Comparison of ENCODE assay signal across 10 mouse cellular contexts in genomic region chr1:180956973-180957381, GRCm38 (mm10). TPM values are rescaled to one million over a fixed set of nuclear protein-coding genes. Genes with fewer than 3 reads are reported as not detected.
A peak's percentile ranks its signal among the peaks of the same experiment; 100 is the strongest.
DNase-seq lines count a peak whose midpoint lies in the region; ATAC-seq lines count a peak whose summit lies in the region.
"Had no signal": no experiment of that assay in that cellular context is flagged by ENCODE, and none has a peak within 500 bp of the region (broad histone marks: within the 10 kb centered on the region; RNA-seq: fewer than 3 reads in every experiment).

No protein-coding gene starts in this region.

- ATAC-seq in heart, embryonic 15.5 days (replicated peaks; ENCODE audit: insufficient number of reproducible peaks, insufficient read depth, low FRiP score, low read depth) = peak; percentile 65
- no peak for ATAC-seq in erythroid progenitor cell, adult 5-6 weeks (replicated peaks; ENCODE audit: low FRiP score, poor library complexity, severe bottlenecking)
- no peak for ATAC-seq in midbrain, embryonic 15.5 days (replicated peaks)

- no peaks in the 10 kb centered on the region for H3K27me3 ChIP-seq in heart, embryonic 15.5 days
- H3K27me3 ChIP-seq in midbrain, embryonic 15.5 days (replicated peaks) = no peaks in the 10 kb centered on the region
- H3K27me3 ChIP-seq: neural tube, embryonic 15.5 days had no signal

- peaks cover 59% of the 10 kb centered on the region for H3K36me3 ChIP-seq in heart, embryonic 15.5 days
- H3K36me3 ChIP-seq in midbrain, embryonic 15.5 days (replicated peaks) = no peaks in the 10 kb centered on the region
- H3K36me3 ChIP-seq: neural tube, embryonic 15.5 days had no signal

- H3K4me3 ChIP-seq in heart, embryonic 15.5 days = no peak overlapping the region
- H3K4me3 ChIP-seq in midbrain, embryonic 15.5 days = no peak overlapping the region
- H3K4me3 ChIP-seq: neural tube, embryonic 15.5 days had no signal

- no peak overlapping the region for H3K4me2 ChIP-seq in heart, embryonic 15.5 days
- H3K4me2 ChIP-seq in midbrain, embryonic 15.5 days = no peak overlapping the region
- H3K4me2 ChIP-seq: neural tube, embryonic 15.5 days had no signal

- no peaks in the 10 kb centered on the region for H3K9me3 ChIP-seq in heart, embryonic 15.5 days (replicated peaks)
- H3K9me3 ChIP-seq in midbrain, embryonic 15.5 days = no peaks in the 10 kb centered on the region
- H3K9me3 ChIP-seq: neural tube, embryonic 15.5 days had no signal

- 74% methylated on average over 8 of the region's 8 CpGs for WGBS in heart, embryonic 15.5 days
- 90% methylated on average over 8 of the region's 8 CpGs for WGBS in midbrain, embryonic 15.5 days

- no peaks in the 10 kb centered on the region for H3K4me1 ChIP-seq in heart, embryonic 15.5 days (replicated peaks)
- no peaks in the 10 kb centered on the region for H3K4me1 ChIP-seq in midbrain, embryonic 15.5 days
- H3K4me1 ChIP-seq: neural tube, embryonic 15.5 days had no signal

- intact Hi-C loops in gastrocnemius, postnatal 14 days (cut with DNase I; ENCODE audit: low total_unique reads) = no loop called here

- no peak overlapping the region; the same call in 1 of the 2 replicates for H3K27ac ChIP-seq in heart, embryonic 15.5 days
- H3K27ac ChIP-seq in midbrain, embryonic 15.5 days = no peak overlapping the region
- H3K27ac ChIP-seq: neural tube, embryonic 15.5 days had no signal

- DNase-seq in gastrocnemius, postnatal 14 days = peak; percentile 43
- DNase-seq in gastrocnemius, adult 18-20 months (ENCODE audit: low spot score) = no peak
- peak; percentile 79 to 83 for DNase-seq in kidney, postnatal 25 days
- DNase-seq in lung, postnatal 36 days = peak; percentile 87
- no peak for DNase-seq in B cell, adult 2 months
- DNase-seq: embryo, embryonic 11 days had no signal

- H3K9ac ChIP-seq in heart, embryonic 15.5 days = no peak overlapping the region
- H3K9ac ChIP-seq in midbrain, embryonic 15.5 days = no peak overlapping the region
- H3K9ac ChIP-seq: neural tube, embryonic 15.5 days had no signal

RNA-seq across cellular contexts. Expression of gene Tmem63a, which starts 14.8 kb away (rescaled TPM):
- 10 to 100 TPM; 11.9 to 12.5 TPM for total RNA-seq in gastrocnemius, postnatal 14 days (2021)
- 10 to 100 TPM; 14.5 to 15.6 TPM for total RNA-seq in gastrocnemius, adult 18-20 months (2021)
- polyA plus RNA-seq in heart, embryonic 15.5 days (2015; fragmentation: Nextera tagmentation; extraction: Ambion mirVana) = 10.0 and 12.1 TPM in 2 replicates
- total RNA-seq in erythroid progenitor cell, adult 5-6 weeks (2015; ENCODE audit: low replicate concordance) = 23.4 and 24.7 TPM in 2 replicates
- 18.1 and 20.2 TPM in 2 replicates for total RNA-seq in erythroid progenitor cell, adult 5-6 weeks (2017; ENCODE audit: low replicate concordance)
- polyA plus RNA-seq in midbrain, embryonic 15.5 days (2015; fragmentation: Nextera tagmentation; extraction: Ambion mirVana) = 1.4 and 1.8 TPM in 2 replicates

RNA-seq across cellular contexts. Expression of gene Lefty1, which starts 22.2 kb away (rescaled TPM):
- under 1 TPM; 0.44 to 0.53 TPM for total RNA-seq in gastrocnemius, postnatal 14 days (2021)
- under 1 TPM; 0.23 to 0.26 TPM for total RNA-seq in gastrocnemius, adult 18-20 months (2021)
- 1.0 and 1.5 TPM in 2 replicates for polyA plus RNA-seq in heart, embryonic 15.5 days (2015; fragmentation: Nextera tagmentation; extraction: Ambion mirVana)
- 1.1 TPM in 1 of 2 replicates, not detected in the other for total RNA-seq in erythroid progenitor cell, adult 5-6 weeks (2015; ENCODE audit: low replicate concordance)
- 4.6 TPM in 1 of 2 replicates, not detected in the other for total RNA-seq in erythroid progenitor cell, adult 5-6 weeks (2017; ENCODE audit: low replicate concordance)
- 0.22 and 0.28 TPM in 2 replicates for polyA plus RNA-seq in midbrain, embryonic 15.5 days (2015; fragmentation: Nextera tagmentation; extraction: Ambion mirVana)

RNA-seq across cellular contexts. Expression of gene Pycr2, which starts 52.9 kb away (rescaled TPM):
- total RNA-seq in gastrocnemius, postnatal 14 days (2021) = 10 to 100 TPM; 18.3 to 18.4 TPM
- total RNA-seq in gastrocnemius, adult 18-20 months (2021) = 10 to 100 TPM in 1 of 2 experiments, 1 to 10 TPM in 1; 9.9 to 10.9 TPM
- 42.1 and 57.9 TPM in 2 replicates for polyA plus RNA-seq in heart, embryonic 15.5 days (2015; fragmentation: Nextera tagmentation; extraction: Ambion mirVana)
- 21.3 and 42.8 TPM in 2 replicates for total RNA-seq in erythroid progenitor cell, adult 5-6 weeks (2015; ENCODE audit: low replicate concordance)
- 26.3 and 26.6 TPM in 2 replicates for total RNA-seq in erythroid progenitor cell, adult 5-6 weeks (2017; ENCODE audit: low replicate concordance)
- 76.7 and 79.8 TPM in 2 replicates for polyA plus RNA-seq in midbrain, embryonic 15.5 days (2015; fragmentation: Nextera tagmentation; extraction: Ambion mirVana)

Comparison
In these comparisons a context has a peak if more than half of its experiments do, and no peak if none do; other contexts are left out.
1. DNase-seq: peak in gastrocnemius, postnatal 14 days (single experiment), kidney, postnatal 25 days (2 of 2) and lung, postnatal 36 days (single experiment); none in gastrocnemius, adult 18-20 months (single experiment) and B cell, adult 2 months (0 of 2).